ENCODE assay signal across 8 mouse cellular contexts in the genomic region with DNA sequence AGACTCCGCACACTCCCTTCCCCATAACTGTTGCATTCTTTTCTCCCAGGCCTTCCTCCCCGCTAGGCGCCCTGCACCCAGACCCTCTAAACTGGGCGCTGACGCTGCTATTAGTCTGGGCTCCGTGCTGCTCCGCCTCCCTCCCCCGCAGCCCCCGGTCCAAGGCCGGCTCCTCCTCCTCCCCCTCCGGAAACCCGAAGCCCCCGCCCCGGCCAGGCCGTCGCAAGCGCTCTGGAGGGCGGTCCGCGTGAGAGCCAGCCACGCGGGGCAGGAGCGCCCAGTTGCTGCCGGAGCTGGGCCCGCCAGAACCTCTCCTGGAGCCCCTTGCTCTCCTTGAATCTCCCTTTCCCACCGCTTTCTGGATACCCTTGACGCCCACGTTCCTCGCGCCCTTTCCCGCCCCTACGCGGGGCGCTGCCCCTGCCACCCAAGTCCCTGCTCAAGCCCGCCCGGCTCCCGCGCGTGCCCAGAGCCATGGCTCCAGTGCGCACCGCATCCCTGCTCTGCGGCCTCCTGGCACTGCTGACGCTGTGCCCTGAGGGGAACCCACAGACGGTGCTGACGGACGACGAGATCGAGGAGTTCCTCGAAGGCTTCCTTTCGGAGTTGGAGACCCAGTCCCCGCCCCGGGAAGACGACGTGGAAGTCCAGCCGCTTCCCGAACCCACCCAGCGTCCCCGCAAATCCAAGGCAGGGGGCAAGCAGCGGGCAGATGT. TPM values are rescaled to one million over a fixed set of nuclear protein-coding genes. Genes with fewer than 3 reads are reported as not detected.
DNase-seq lines count a peak whose midpoint lies in the region; ATAC-seq lines count a peak whose summit lies in the region.

Gene Aebp1, plus strand, starts transcription at position 270 of the 716 bp plus-strand sequence.

- H3K9me3 ChIP-seq in hindbrain, embryonic 12.5 days (replicated peaks): no peaks in the 10 kb centered on the region
- no peaks in the 10 kb centered on the region for H3K9me3 ChIP-seq in midbrain, embryonic 11.5 days (ENCODE audit: control insufficient read depth, low read length)

- H3K4me1 ChIP-seq in hindbrain, embryonic 12.5 days: peaks cover 18% of the 10 kb centered on the region
- H3K4me1 ChIP-seq in midbrain, embryonic 11.5 days (ENCODE audit: control insufficient read depth, insufficient read depth, low read length): peaks cover 8% of the 10 kb centered on the region

- peak within 1 kb of the TSS; percentile 47 for H3K9ac ChIP-seq in hindbrain, embryonic 12.5 days
- H3K9ac ChIP-seq in midbrain, embryonic 11.5 days (ENCODE audit: low read length): 0 out of 2 replicates have a peak within 1 kb of the TSS, but pooled peaks have one; percentile 27

- intact Hi-C loops in left cerebral cortex, postnatal 36 days (cut with DNase I): no loop called here

- WGBS in hindbrain, embryonic 12.5 days: 2% methylated on average over 59 of the region's 59 CpGs
- 4% methylated on average over 51 of the region's 59 CpGs for WGBS in midbrain, embryonic 11.5 days

- DNase-seq in CD4-positive helper T cell, adult 2 months (ENCODE audit: low read depth, low spot score): peak; percentile 16
- peak; percentile 82 for DNase-seq in adrenal gland, adult 8-10 months
- peak; percentile 48 for DNase-seq in gastrocnemius, adult 18-20 months (ENCODE audit: low spot score)
- DNase-seq in left cerebral cortex, postnatal 36 days (ENCODE audit: low spot score in 2 of 2): no peak
- DNase-seq in midbrain, embryonic 11.5 days (ENCODE audit: low spot score, missing footprints): peak; percentile 91
- DNase-seq in thymus, postnatal 36 days: peak; percentile 13 to 38
- DNase-seq in right cerebral cortex, adult 2 months (ENCODE audit: low spot score in 2 of 2): no peak

- peak within 1 kb of the TSS; percentile 38 for H3K4me3 ChIP-seq in hindbrain, embryonic 12.5 days
- H3K4me3 ChIP-seq in midbrain, embryonic 11.5 days (ENCODE audit: low read depth, low read length): peak within 1 kb of the TSS; percentile 25

- peak within 1 kb of the TSS; percentile 60 for H3K4me2 ChIP-seq in hindbrain, embryonic 12.5 days (replicated peaks)
- H3K4me2 ChIP-seq in midbrain, embryonic 11.5 days: peak within 1 kb of the TSS; percentile 45

- ATAC-seq in hindbrain, embryonic 12.5 days (ENCODE audit: low FRiP score): no peak
- ATAC-seq in midbrain, embryonic 11.5 days (ENCODE audit: low FRiP score): 0 out of 2 replicates have a peak, but pooled peaks have one; percentile 9

- no peaks in the 10 kb centered on the region for H3K36me3 ChIP-seq in hindbrain, embryonic 12.5 days
- no peaks in the 10 kb centered on the region for H3K36me3 ChIP-seq in midbrain, embryonic 11.5 days (ENCODE audit: control insufficient read depth, insufficient read depth, low read length)

- no peak within 1 kb of the TSS for H3K27ac ChIP-seq in hindbrain, embryonic 12.5 days
- no peak within 1 kb of the TSS for H3K27ac ChIP-seq in midbrain, embryonic 11.5 days (ENCODE audit: low read depth, low read length)

- H3K27me3 ChIP-seq in hindbrain, embryonic 12.5 days: peaks cover 47% of the 10 kb centered on the region
- peaks cover 24% of the 10 kb centered on the region for H3K27me3 ChIP-seq in midbrain, embryonic 11.5 days (ENCODE audit: control insufficient read depth, insufficient read depth, low read length)

RNA-seq across cellular contexts. Expression of gene Aebp1, which starts in this region (rescaled TPM):
- total RNA-seq in adrenal gland, adult 8-10 months (2022): 100 to 1,000 TPM; 443 to 768 (median 514) TPM
- 10 to 100 TPM; 61.2 to 83.6 TPM for total RNA-seq in gastrocnemius, adult 18-20 months (2021)
- polyA plus RNA-seq in hindbrain, embryonic 12.5 days (2016; fragmentation: Nextera tagmentation; extraction: Ambion mirVana): 41.4 and 52.2 TPM in 2 replicates
- 10 to 100 TPM; 12.4 to 19.1 TPM for total RNA-seq in left cerebral cortex, postnatal 36 days (2021)
- 15.0 and 15.8 TPM in 2 replicates for polyA plus RNA-seq in midbrain, embryonic 11.5 days (2014; fragmentation: Nextera tagmentation; extraction: Ambion mirVana)

Comparison
In these comparisons a context has a peak if more than half of its experiments do, and no peak if none do; other contexts are left out.
1. RNA of gene Aebp1 (total RNA-seq): 443 to 768 TPM in adrenal gland, adult 8-10 months; 61.2 to 83.6 TPM in gastrocnemius, adult 18-20 months and 12.4 to 19.1 TPM in left cerebral cortex, postnatal 36 days; every median in the first group is over 4 times any median in the second.
2. DNase-seq: peak in CD4-positive helper T cell, adult 2 months (single experiment), adrenal gland, adult 8-10 months (single experiment), gastrocnemius, adult 18-20 months (single experiment), midbrain, embryonic 11.5 days (single experiment) and thymus, postnatal 36 days (2 of 2); none in left cerebral cortex, postnatal 36 days (0 of 2) and right cerebral cortex, adult 2 months (0 of 2).